Mouse (Mus musculus) C2C12 (cell line): ENCODE measurements at regions not wholly inside any gene's neighbourhood (a gene's known extent, or its start where the extent isn't known, plus 50 kb on each side); places are given as distances from the start of the nearest gene placed in this dataset.

ENCODE experiments used
- CTCF ChIP-seq: IDR thresholded peaks from one replicate; pipeline ENCODE4 v1.5.1; 2011; ENCODE audit not compliant: control insufficient read depth, insufficient read depth, insufficient read length
- USF1 ChIP-seq: IDR thresholded peaks from one replicate; pipeline ENCODE4 v1.6.1; 2011; ENCODE audit warnings: low read depth, mild to moderate bottlenecking, control low read depth, moderate library complexity

DNA sequence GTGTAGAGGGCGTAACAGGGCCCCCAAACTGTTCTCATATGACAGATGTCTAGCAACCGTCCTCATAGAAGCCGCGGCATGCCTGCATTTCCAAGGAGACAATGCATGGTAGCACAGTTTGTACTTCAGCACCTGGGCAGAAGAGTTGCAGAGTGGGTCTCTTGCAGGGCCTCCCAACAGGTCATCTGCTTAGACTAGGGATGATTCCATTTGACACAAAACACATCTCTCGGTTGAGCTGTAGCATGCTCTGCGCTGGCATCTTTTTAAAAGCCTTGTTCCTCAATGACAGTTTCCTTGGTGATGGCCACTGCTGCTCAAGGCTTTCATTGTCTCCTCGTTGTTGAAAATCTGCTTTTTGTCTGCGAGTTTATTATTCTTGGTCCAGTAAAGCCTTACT, 546.1 kb downstream of the Ttll7 start:
- no peak for TF ChIP-seq CTCF
- no peak for TF ChIP-seq USF1
